Mouse (Mus musculus) frontal cortex, postnatal 14 days (tissue): ENCODE results near the gene Rbfox3.

Experiments
- DNase-seq, 2 experiments: peaks; one replicate each; pipeline ENCODE4 v3.0.0; 2022; ENCODE audit warnings: low spot score in 2 of 2

Gene Rbfox3

DNA sequence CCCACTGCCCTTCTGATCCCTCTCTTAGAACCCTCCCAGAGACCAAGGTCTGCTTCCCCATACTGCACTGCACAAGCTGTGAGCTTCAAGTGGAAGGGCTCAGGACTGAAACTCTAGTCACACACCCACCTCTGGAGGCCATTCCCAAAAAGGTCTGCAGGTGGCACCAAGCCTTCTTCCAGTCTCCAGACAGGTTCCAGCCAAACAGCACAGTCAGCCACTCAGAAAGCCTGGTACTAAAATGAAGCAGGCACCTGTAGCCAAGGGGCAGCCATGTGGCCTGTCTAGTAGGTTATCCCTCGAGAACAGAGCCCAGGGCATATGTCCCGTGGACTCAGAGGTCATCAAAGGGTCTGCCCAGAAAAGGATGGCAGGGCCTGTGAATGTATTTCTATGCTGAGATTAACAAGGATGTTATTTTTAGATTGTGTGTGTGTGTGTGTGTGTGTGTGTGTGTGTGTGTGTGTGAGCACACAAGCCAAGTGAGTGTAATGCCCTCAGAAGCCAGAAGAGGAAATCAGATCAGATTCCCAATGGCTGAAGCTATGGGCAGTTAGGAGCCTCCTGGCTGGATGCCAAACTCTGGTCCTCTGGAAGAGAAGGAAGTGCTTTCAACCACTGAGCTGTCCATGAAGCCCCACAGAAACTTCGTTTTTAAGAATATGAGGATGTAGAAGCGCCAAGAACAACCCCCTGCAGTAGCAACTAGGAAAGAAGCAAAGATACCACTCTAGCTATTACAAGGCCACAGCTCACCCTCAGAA, at the start of gene Rbfox3:
Gene Rbfox3, minus strand, starts transcription at position 291 of the 764 bp plus-strand sequence.
- DNase-seq, result peak; percentile 56 to 58

DNA sequence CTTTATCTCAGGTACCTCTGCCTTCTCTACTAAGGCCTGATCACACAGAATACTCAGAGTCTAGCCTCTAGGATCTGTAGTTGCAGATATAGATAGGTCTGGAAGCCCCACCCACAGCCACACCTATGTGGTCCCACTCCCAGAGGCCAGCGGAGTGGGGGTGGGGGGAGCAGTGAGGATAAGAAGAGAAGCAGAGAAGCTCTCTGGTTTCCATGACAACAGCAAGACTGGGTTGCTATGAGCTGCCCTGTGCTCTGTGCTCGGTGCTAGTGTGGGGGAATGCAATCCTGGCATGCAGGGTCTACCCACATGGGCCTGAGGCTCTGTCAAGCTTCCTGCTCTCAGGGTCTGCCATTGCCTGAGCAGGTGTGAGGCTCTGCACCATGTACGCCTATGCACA, 49.3 kb upstream of the Rbfox3 start:
- peak; percentile 47 to 50 for DNase-seq

DNA sequence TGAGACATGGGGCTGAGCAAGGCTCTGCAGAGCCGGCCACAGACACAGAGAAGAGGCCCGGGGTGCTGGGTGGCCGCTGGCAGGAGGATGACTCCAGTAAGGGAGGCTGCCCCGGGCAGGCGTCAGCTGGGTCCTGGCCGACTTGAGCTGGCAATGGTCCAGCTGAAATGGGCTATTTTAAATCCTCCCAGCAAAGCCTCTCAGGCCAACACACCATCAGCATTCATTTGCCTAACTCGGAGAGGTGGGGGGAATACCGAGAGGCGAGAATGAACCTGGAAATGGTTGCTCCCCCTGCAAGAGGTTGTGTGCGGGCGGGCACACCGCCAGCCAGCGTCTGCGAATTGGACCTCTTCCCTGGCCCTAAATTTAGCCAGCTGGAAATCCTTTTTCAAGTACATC, 45.7 kb upstream of the Rbfox3 start:
- peak; percentile 57 to 68 for DNase-seq

DNA sequence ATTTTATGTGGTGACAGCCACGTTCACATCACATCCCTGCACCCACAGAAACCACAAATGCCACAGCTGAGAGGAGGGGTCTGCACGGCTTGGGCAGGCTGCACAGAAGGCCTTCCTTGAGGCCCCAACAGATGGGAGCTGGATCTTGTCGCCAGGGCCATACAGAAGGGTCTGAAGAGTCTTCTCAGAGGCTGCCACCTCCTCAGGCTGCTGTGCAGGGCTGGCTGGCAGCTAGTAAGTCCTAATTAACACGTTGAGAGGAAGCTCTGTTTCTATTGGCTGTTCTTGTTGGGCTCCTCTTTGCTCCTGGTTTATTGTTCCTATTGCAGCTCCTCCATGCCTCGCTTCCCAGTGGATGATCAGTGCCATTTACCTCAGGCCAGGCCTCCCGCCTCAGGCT, 43.6 kb upstream of the Rbfox3 start:
- no peak for DNase-seq

DNA sequence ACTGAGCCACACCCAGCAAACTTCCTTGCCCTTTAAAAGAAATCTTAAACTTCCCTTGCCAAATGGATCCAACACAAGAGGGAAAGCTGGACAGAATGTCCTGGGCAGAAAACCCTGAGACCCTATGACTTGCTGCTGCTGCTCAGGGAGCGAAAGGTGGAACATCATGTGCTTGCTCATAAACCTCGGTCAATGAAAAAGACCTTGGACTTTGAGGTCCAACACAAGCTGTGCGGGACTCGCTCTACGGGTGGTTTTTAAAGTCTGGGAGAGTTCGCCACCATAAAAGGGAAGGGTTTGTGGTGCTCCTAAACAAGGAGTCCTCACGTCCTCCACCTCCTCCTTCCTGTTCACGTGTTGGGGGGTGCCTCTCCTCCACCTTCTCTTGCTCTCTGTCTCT, 34.5 kb upstream of the Rbfox3 start:
- no peak for DNase-seq

DNA sequence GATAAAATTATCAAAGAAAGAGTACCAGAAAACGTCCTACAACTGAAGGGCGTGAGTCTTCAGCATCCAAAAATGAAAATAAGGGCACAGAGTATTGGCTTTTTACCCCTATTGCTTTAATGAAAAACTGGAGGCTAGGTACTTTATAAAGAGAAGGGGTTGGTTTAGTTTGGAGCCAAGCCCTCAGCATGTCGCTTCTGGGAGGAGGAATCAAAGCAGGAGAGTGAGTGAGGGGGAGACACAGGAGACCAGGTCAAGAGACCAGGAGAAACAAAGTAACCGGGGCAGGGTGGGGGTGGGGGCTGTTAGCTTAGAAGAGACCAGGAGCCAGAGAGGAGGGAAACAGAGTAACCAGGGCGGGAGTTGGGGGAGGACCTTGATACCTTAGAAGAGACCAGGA, 29.9 kb upstream of the Rbfox3 start:
- DNase-seq, result no peak

DNA sequence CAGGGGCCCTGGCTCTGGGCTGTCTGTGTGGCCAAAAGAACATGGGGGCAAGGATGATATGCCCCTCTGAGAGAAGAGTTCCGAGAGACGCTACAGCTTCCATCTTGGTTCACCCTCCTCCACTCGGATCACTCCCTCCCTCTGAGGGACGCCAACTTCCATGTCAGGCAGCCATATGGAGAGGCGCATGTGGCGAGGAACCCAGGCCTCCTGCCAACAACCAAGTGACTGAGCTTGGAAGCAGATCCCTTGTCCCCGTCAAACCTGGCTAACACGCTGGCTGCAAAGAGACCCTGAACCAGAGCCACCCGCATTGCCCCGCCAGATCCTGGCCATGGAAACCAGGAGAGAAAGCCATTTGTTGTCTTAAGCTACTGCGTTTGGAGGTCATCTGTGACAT, 29.1 kb upstream of the Rbfox3 start:
- DNase-seq, result no peak

DNA sequence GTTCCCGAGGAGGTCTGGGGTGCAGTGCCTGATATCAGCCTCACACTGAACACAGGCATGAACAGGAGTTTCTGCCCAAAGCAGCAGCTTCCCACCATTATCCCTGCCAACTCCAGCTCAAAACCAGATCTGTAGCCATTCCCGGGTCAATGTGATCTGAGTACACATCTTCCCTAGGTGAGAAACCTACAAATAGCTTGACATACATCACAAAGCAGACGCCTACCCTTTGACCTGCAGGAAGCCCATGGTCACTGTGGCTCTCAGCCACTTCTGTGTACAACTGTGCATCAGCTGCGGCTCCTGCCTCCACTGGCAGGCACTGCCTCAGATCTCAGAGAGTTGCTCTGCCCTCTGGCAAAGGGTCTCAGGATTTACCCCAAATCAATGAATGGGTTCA, 28.3 kb upstream of the Rbfox3 start:
- DNase-seq, result no peak

DNA sequence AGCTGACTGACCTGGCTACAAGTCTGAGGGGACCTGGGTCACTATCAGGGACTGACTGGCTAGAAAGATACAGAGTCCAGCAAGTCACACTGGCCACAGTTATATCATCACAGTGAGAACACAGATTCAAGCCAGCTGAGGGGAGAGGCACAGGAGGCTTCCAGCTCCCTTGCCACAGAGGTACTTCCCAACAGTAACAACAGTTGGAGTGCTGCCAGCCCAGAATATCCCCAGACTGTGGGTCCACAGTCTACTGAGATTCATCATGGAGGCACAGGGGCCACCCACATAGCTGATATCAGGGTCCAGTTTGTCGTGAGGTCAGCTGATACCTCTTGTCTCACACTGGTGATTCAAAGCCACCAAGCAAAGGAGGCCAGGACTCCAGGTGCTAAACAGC, 23.5 kb upstream of the Rbfox3 start:
- no peak for DNase-seq

DNA sequence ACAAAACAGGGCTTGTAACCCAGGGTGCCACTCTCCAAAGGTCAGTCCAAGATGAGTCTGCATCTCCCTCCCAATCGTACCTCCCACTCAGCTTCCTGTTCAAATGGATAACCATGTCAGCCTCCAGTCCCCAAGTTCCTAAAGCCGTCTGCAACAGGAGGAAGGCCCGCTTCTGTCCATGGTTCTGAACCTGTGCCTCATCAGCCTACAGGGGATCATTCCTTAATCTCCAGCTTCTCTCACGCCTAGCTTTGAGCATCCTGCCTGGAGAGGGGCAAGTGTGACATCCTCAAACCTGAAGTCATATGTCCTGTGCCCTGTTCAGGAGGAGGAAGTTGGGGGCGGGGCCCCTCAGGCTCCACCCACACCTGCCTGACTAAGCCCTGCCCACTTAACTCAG, 15.7 kb upstream of the Rbfox3 start:
- DNase-seq, result no peak

DNA sequence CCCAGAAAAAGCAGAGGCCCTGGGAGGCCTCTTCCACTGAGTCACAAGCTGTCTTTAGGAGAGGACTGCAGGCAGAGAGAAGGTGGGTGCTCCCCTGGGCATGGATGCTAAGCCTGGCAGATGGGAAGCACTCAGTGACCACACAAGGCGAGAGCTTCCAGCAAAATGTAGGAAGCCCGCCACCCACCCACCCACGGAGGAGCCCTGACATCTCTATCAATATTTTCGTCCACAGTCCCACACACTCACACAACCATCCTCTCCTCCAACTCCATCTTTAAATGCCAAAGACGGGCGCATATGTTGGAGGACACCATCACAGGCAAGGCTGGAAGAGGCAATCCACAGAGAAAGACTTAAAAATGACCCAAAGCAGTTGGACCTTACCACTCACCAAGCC, 10.5 kb upstream of the Rbfox3 start:
- DNase-seq, result no peak

DNA sequence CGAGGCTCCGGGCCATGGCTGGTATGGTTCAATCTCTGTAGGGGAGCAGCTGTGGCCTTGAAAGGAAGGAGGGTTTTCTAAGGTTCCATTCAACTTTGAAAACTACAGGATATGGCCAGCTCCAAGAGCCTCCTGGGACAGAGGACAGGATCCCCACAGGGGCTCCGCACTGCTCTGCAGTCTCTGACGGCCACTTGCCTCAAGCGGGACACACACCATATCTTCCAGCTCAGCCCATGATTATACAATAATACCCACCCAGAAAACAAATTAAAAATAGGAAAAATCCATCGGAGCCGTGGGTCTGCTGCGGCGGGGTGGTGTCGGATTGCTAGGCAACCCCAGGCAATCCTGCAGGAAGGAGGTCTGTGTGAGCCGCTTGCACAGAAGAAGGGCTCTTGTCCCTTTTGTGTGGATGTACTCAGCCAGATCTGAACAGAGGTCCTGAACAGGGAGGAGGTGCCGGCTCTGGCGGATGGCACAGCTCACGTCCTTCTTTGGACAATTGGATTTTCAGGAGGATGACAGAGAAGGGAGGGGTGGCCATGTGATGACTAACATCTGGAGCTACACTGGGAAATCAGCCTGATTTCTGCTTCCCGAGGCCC, 5.1 kb upstream of the Rbfox3 start:
- DNase-seq, result peak in 1 of 2 experiments; percentile 44

DNA sequence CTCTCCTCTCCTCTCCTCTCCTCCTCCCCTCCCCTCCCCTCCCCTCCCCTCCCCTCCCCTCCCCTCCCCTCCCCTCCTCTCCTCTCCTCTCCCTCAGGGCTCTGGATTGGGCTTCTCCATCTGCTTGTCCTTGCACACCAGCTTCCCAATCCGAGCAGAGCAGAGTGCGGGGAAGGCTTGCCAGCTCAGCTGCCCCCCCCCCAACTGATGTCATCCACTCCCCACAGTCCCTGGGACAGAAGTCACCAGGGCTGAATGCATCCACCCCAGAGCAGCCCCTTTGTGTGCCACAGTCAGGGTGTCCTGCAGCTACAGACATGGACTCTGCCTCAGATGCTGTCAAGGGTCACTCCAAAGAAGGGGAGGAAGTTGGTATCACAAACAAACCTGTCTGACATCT, 4.5 kb upstream of the Rbfox3 start:
- no peak for DNase-seq

DNA sequence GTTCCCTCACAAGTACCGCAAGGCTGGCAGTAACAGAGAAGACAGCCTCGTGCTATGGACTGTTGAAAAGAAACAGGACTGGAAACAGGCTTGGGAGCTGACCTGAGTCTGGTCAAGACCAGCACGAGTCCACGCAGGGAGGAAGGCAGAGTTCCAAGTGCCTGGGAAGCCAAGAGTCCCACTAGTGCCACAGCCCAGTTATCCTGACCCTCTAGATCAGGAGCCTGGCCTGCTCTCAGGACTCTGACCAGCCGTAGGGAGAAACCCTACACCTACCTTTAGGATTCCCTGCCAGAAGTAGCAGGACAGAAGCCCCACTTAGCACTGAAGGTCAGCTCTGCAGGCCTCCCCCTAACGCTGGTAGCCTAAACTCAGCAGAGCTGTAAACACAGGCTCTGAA, 1.3 kb upstream of the Rbfox3 start:
- DNase-seq, result no peak

DNA sequence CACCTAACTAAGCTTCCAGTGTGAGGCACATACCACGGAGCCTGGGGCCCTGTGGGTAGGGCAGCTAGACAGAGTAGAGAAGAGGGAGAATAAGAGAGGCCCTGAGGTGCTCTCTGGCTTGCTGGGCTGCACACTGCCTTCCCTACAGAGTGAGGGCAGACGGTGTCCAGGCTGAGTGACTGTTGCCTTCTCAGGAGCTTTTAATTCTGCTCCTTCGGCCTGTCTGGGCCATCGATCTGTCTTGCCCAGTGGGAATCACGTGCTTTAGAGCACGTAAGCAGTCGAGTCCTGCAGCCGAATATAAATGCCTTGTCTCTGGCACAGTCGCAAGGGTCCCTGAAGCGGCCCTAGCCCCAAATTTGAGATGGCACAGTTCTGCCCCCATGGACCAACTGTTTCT, 641 bp downstream of the Rbfox3 start:
- no peak for DNase-seq

DNA sequence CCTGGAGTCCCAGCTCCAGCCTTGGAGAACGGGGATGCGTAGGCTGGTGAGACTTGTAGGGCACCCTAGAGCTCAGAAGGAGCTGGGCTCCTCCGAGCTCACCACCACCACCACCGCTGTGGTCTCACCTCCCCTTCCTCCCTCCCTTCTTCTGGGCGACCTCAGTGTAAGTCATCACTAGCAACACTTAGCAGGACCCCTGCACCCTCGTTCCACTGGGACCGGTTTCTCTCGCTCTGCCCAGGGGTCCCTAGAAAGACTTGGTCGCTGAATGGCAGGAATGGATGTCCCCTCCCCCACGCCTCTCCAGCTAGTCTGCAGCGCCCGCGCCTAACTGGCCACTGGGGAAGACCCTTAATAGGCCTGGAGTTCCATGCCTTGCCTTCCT, 1.6 kb downstream of the Rbfox3 start:
- no peak for DNase-seq

DNA sequence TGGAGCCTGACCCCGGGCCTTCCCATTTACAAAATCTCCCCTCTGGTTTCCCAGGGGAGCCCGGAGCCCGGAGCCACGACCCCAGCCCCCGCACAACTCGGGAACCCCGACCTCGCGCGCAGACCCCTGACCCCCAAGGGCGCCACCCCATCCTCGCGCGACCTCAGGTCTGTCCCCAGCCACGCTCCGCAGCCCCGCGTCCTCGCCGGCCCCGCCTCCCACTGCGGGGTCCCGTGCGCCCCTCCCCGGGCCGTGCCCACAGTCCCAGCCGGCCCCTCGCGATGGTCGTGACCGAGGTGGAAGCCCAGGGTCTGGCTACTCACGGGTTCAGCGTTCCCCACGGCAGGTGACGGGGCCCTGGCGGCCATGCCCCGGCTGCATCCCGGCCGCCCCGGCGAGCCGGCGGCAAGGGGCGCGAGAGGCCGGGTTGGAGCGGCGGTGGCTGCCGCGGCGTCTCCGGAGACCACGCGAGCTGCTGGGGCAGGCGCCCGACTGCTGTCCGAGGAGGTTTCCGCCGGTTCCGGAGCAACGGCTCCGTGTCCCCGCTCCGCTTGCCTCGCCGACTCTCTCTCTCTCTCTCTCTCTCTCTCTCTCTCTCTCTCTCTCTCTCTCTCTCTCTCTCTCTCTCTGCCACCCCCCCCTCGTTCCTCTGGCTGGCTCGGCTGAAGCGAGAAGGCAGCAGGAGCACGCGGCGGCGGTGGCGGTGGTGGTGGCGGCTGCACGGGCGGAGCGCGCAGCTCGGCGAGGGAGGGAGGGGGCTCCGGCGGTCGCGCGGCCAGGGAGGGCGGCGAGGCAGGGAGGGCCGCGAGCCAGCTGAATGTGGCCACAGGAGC, 2.2 kb downstream of the Rbfox3 start:
- DNase-seq, result no peak

DNA sequence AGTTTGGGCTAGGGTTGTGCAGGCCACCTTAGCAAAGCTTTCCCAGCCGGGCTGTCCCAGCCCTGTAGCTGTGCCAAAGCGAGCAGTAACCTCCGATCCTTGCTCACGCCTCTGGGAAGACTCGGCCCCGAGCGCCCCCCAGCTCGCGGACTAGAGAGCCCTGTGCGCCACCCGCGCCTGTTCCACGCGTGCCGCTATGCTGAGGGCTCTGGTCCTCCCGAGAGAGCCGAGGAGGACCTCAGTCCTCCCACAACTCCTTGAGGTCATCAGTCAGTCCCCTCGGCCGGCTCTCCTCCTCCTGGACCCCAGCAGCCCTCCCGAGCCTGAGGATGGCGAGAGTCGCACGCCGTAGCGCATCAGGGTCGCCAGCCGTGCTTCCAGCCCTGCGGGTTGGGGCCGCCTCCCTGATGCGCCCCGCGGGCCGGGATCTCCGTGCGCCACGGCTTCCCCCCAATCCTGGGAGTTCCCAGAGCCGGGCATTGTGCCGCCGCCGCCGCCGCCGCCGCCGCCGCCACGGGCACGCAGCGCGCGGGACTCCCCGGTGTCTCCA, 2.9 kb downstream of the Rbfox3 start:
- DNase-seq, result no peak

DNA sequence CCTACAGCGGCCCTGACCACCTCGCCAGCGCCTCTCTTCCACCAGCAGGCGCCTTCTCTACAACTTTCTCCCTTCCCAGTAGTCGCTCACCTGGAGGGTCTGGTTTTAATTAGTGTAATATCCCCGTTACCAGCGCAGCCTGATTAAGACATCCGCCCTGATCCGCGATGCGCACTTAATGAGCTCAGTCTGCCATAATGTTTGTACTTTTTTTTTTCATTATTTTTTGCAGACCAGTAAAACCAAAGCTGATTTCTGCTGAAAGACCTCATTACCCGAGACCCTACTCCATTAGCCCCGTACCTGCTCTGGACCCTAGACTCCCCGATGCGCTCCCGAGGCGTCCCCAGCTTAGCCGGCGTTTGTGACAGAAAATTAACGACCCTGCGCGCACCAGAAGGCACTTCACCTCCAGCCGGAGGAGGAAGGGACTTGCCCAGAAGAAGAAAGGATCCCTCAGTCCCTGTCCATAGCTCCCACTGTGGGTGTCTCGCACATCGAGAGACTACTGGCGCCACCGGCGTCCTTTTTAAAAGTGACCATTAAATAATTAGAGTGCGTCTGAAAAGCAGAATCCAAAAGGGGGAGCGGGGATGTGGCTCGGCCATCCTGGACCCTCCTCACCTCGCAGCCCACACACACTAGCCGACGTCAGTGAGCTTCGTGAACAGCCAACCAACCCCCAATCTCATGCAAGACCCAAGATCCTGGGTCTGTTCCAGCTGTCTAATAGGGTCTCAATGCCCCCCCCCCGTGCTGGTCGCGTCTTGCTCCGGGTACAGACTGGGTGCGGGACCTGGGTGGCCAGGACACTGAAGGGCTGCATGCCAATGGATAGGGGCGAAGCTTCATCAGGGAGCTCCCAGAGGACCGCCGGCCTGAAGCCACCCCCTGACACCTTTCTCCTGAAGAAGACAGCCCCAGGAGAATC, 3.7 kb downstream of the Rbfox3 start:
- no peak for DNase-seq

DNA sequence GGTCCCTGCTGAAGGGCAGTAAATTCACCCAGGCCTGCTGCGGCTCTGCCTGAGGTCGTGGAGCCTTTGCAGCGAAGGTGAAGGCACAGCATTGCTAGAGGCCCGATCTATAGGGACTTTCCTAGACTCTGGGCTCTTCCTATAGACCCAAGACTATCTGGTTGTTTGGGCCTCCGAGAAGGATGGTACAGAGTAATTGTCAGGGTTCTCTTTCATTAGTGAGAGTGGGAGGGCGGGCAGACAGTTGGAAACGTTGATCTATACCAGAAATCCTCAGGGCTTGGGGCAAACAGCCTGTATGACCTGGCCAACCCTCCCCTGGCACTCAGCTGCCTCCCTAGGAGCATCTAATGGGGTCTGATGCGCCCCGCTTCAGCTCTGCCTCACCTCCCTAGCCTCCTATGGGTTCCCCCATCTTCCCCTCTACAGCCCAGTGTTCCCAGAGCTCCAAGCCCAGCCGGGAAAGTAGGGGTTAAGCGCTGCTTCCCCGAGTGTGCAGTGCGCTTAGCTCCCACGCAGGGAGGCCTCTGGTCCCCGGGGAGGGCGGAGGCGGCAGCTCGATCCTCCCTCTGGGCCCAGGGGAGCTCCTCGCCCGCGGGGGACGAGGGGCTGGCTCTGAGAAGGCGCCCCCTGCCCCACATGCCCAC, 4.5 kb downstream of the Rbfox3 start:
- peak in 1 of 2 experiments; percentile 10 for DNase-seq
